10 mouse cellular contexts compared by ENCODE assay signal in the genomic region with DNA sequence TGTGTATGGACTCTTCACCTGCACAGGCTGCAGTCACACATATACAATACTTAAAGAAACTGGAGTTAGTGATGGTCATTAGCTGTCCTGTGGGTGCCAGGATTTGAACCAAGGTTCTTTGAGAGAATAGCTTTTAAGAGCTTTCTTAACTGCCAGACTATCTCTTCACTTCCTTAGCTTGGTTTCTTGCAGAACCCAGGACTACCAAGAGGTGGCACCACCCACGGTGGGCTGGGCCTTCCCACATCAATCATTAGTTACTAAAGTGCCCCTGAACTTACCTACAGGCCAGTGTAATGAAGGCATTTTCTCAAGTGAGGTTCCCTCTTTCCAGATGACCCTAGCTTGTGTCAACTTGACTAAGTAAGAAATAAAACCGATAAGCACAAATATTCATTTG. TPM values are rescaled to one million over a fixed set of nuclear protein-coding genes. Genes with fewer than 3 reads are reported as not detected.
DNase-seq lines count a peak whose midpoint lies in the region; ATAC-seq and TF ChIP-seq lines count a peak whose summit lies in the region.
"Had no signal": no experiment of that assay in that cellular context is flagged by ENCODE, and none has a peak within 500 bp of the region (broad histone marks: within the 10 kb centered on the region; RNA-seq: fewer than 3 reads in every experiment).

No protein-coding gene starts in this region.

- H3K4me1 ChIP-seq in kidney, embryonic 16.5 days (ENCODE audit: insufficient read depth, low read length): peaks cover 14% of the 10 kb centered on the region
- H3K4me1 ChIP-seq in G1E (ENCODE audit: insufficient read depth, low read depth, low read length): peaks cover 74% of the 10 kb centered on the region

- WGBS in kidney, embryonic 16.5 days: 79% methylated on average over 2 of the region's 2 CpGs

- H3K4me2 ChIP-seq in kidney, embryonic 16.5 days (replicated peaks; ENCODE audit: low read depth, low read length): no peak overlapping the region
- H3K4me2 ChIP-seq: neural tube, embryonic 15.5 days had no signal

- H3K9me3 ChIP-seq in kidney, embryonic 16.5 days (ENCODE audit: low read length): no peaks in the 10 kb centered on the region
- H3K9me3 ChIP-seq in G1E (replicated peaks): no peaks in the 10 kb centered on the region
- H3K9me3 ChIP-seq: neural tube, embryonic 15.5 days had no signal

- H3K36me3 ChIP-seq in kidney, embryonic 16.5 days (ENCODE audit: insufficient read depth, low read length): no peaks in the 10 kb centered on the region
- no peaks in the 10 kb centered on the region for H3K36me3 ChIP-seq in G1E (replicated peaks)
- H3K36me3 ChIP-seq: neural tube, embryonic 15.5 days had no signal

- no peak overlapping the region for H3K4me3 ChIP-seq in kidney, embryonic 16.5 days (ENCODE audit: low read length)
- no peak overlapping the region for H3K4me3 ChIP-seq in G1E (ENCODE audit: low read depth, low read length)
- H3K4me3 ChIP-seq: neural tube, embryonic 15.5 days had no signal

- H3K27ac ChIP-seq in kidney, embryonic 16.5 days (ENCODE audit: low read length): no peak overlapping the region
- H3K27ac ChIP-seq: neural tube, embryonic 15.5 days had no signal

- DNase-seq in kidney, adult 9 months: peak; percentile 37
- DNase-seq in B cell, adult 2 months: peak; percentile 62 to 70
- DNase-seq in G1E (ENCODE audit: low spot score): no peak
- peak; percentile 10 for DNase-seq in lung, postnatal 25 days (ENCODE audit: low spot score)
- no peak for DNase-seq in layer of hippocampus, adult 11-12 months (ENCODE audit: low spot score)
- DNase-seq: embryo, embryonic 11 days; gastrocnemius, postnatal 14 days had no signal

- peak; percentile 30; the same call in 1 of the 2 replicates for TF ChIP-seq CTCF in G1E (IDR thresholded peaks at IDR 0.05; ENCODE audit: low read depth, low read length)

- no peaks in the 10 kb centered on the region for H3K27me3 ChIP-seq in kidney, embryonic 16.5 days (ENCODE audit: insufficient read depth, low read length)
- H3K27me3 ChIP-seq in G1E (ENCODE audit: insufficient read depth, low read length): peaks cover 9% of the 10 kb centered on the region
- H3K27me3 ChIP-seq: neural tube, embryonic 15.5 days had no signal

- no peak for ATAC-seq in kidney, embryonic 16.5 days (ENCODE audit: low FRiP score, low TSS enrichment)
- ATAC-seq in G1E (ENCODE audit: extremely low read depth, insufficient number of reproducible peaks, low FRiP score, poor library complexity, severe bottlenecking): no peak
- ATAC-seq in granulocyte monocyte progenitor cell, adult 5-6 weeks (replicated peaks; ENCODE audit: poor library complexity, severe bottlenecking): no peak

- H3K9ac ChIP-seq in kidney, embryonic 16.5 days (replicated peaks; ENCODE audit: low read length): no peak overlapping the region
- H3K9ac ChIP-seq: neural tube, embryonic 15.5 days had no signal

RNA-seq across cellular contexts. Expression of a gene that starts 33.9 kb away (rescaled TPM):
- 45.0 and 59.9 TPM in 2 replicates for polyA plus RNA-seq in kidney, embryonic 16.5 days (2015; fragmentation: Nextera tagmentation; extraction: Ambion mirVana)
- total RNA-seq in G1E (2014; fragmentation: Nextera tagmentation): 16.8 and 19.0 TPM in 2 replicates
- 29.3 and 34.9 TPM in 2 replicates for total RNA-seq in G1E (2017)
- polyA plus RNA-seq in G1E (2012): 37.1 and 48.3 TPM in 2 replicates
- 61.7 and 68.5 TPM in 2 replicates for total RNA-seq in granulocyte monocyte progenitor cell, adult 5-6 weeks (2014; fragmentation: Nextera tagmentation)
- 17.2 and 18.8 TPM in 2 replicates for total RNA-seq in granulocyte monocyte progenitor cell, adult 5-6 weeks (2017)

Comparison
In these comparisons a context has a peak if more than half of its experiments do, and no peak if none do; other contexts are left out.
1. DNase-seq: peak in kidney, adult 9 months (single experiment), B cell, adult 2 months (2 of 2) and lung, postnatal 25 days (single experiment); none in G1E (single experiment) and layer of hippocampus, adult 11-12 months (single experiment).